Mouse (Mus musculus): ENCODE results near the gene Spg21. TPM values are rescaled to one million over a fixed set of nuclear protein-coding genes. Genes with fewer than 3 reads are reported as not detected.

Gene Spg21
- 13.5 and 15.4 TPM in 2 replicates for polyA plus RNA-seq (2012; rRNA removed)

DNA sequence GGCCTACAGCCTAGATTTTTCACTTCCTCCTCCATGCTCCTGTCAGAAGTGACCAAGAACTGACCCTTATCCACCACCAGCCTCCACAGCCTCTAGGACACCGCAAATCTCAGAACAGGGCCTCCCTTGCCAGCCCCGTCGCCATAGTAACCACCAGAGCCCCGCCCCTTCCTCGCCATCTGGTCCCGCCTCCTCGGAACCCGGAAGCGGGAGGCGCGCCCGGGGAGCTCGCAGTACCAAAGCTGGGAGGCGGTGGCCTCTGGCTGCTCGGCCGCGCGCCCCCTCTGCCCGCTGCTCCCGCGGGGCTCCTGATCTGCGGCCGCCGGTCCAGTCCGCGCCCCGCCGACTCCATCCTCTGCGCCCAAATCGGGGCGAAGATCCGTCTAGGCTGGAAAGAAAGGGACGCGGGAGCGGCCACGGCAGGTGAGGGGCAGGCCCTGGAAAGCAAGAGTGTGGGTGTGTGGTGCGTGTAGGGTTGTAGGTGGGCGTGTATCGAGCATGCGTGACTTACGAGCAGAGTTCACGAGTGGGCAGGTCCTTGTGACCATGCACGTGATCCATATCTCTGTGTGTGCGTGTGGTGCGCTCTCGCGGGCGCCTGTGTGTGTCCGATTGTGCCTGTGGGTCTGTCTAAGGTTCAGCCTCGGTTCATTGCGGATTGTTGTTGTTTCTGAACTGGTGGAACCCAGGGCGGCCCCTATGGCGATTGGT, at the start of gene Spg21:
Gene Spg21 (plus strand): TSS at position 216 of the 711 bp plus-strand sequence.
- WGBS: under 1% methylated on average over 53 of the region's 53 CpGs
- peak; percentile 77 for DNase-seq (ENCODE audit: low read depth, low spot score)

DNA sequence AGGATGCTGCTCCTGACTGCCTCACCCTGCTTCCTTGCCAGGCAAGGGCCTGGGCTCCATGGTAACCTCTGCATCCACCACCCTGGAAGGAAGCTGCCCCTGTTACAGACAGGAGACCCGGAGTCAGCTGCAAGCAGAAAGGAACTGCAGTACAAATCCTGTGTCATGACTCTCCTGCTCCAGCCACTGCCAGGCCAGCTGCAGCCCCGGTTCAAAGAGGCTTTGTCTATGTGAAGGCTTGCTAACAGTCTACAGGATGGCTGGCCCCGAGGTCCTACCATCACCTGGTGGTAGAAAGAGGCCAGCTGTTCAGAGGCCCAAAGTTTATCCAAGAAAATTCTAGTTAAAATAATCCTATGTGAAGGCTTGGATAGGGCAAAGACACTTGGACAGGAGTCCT, 49.4 kb upstream of the Spg21 start:
- WGBS: 69% methylated on average over 3 of the region's 3 CpGs
- DNase-seq (ENCODE audit: low read depth, low spot score): no peak

DNA sequence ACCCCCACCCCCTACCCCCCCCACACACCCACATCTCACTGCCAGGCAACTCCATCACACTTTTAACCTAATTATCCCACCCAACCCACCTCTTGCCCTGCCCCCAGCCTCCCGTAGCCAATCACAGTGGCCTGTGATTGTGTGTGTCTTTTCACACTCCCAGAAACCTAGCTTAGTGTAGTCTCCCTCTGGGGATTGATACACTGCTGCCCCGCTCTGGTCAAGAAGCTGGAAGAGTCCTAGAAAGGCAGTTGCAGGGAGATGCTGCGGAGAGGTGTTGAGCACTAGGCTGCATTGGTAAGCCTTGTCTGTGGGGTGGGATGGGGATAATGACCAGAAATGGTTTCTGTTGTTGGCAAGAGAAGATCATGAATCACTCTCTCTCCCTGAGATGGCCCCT, 43.0 kb upstream of the Spg21 start:
- DNase-seq (ENCODE audit: low read depth, low spot score): no peak
- WGBS: 79% methylated on average over 3 of the region's 3 CpGs

DNA sequence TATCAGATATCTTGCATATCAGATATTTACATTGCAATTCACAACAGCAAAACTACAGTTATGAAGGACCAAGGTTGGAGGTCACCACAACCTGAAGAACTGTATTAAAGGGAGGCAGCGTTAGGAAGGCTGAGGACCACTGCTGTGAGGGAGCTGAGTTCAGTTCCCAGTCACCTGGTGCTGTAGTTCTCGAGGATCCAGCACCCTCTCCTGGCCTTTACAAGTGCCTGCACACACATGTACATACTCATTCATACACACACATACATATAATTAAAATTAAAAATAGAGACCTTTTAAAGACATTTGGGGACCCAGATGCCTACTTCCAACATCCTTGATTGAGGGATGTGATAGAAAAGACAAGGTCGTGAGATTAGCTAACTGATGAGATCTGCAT, 41.1 kb upstream of the Spg21 start:
- no peak for DNase-seq (ENCODE audit: low read depth, low spot score)
- 87% methylated on average over 3 of the region's 3 CpGs for WGBS

DNA sequence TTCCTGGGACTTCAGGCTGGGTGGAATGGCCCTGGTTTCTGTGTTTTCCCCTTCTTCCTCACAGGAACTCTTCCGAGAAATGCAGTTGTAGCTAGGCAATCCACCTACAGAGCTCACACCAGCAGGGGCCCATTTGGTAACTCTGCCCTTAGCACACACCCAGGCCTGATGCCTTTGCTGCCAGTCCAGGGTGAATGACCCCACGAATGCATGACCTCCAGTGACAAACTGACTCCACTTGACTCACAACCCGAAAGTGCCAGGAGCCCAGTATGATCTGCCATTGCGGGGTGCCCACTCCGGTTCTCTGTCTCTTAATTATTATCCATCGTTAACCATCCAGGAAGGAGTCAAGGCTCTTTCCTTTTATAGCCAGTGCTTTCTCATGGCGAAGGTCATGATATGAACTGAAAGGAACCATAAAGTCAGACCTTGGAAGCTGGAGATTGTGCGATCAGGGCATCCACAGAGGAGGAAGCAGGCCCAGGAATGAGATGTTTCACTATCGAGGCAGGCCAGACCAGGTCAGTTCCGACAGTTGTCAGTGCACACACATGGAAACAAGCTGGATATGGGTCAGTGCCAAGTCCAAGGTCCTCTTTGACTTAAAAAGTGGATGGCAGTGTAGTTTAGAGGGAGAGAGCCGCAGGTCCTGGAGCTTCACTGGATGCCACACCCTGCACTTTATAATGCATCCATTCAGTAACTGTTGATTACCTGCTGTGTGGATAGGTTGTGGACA, 37.8 kb upstream of the Spg21 start, which contains the start of gene Slc51b:
Gene Slc51b (minus strand): TSS at position 196 of the 742 bp plus-strand sequence.
- WGBS: 31% methylated on average over 11 of the region's 11 CpGs
- peak; percentile 84 for DNase-seq (ENCODE audit: low read depth, low spot score)

DNA sequence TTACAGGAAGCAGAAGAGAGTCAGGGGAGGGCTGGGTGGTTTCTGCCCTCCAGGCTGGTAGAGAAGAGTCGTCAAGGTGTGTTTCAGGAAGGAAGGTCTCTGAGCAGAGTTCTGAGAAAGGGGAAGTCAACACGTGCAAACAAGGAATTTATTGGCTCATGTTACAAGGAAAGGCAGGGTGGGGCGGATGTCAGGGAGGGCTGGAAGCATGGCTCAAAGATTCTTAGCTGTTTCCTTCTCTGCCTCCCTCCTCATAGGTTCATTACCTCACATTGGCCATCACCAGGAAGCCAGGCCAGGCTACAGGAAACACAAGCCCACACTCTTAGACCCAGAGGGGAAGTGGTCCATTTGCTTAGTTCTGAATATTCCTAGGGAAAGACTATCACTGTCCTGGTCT, 36.4 kb upstream of the Spg21 start:
- peak; percentile 64 for DNase-seq (ENCODE audit: low read depth, low spot score)
- WGBS: 12% methylated on average over 3 of the region's 3 CpGs

DNA sequence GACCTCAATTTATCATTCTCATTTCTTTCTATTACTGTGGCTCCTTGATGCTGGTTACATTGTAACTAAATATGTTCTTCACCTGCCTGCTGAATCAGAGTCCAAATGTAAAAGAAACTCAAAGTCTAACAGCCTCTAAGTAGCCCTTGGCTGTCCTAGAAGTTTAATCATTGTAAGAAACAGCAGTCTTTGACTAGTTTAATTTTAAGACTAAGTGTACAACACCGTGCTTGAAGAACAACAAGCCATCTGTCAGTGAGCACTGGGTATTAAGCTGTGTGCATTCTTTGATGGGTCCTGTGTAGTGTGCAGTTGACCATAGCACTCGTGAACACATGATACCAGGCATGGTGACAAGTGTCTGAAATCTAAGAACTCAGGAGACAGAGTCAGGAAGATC, 33.2 kb upstream of the Spg21 start:
- WGBS: 30% methylated on average over 2 of the region's 2 CpGs
- no peak for DNase-seq (ENCODE audit: low read depth, low spot score)

DNA sequence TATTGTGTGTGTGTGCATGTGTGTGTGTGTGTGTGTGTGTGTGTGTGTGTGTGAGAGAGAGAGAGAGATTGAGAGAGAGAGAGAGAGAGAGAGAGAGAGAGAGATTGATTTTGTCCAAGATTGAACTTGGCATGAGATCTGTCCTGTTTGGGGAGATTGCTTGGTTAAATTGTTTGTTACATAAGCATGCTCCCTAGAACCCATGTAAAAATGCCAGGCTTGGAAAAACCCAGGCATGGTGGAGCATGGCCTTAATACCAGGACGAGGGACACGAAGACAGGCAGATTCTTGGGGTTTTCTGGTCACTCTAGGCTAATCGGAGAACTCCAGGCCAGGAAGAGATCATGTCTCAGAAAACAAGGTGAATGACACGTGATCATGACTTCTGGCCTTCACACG, 32.7 kb upstream of the Spg21 start:
- WGBS: 80% methylated on average over 5 of the region's 5 CpGs
- no peak for DNase-seq (ENCODE audit: low read depth, low spot score)

DNA sequence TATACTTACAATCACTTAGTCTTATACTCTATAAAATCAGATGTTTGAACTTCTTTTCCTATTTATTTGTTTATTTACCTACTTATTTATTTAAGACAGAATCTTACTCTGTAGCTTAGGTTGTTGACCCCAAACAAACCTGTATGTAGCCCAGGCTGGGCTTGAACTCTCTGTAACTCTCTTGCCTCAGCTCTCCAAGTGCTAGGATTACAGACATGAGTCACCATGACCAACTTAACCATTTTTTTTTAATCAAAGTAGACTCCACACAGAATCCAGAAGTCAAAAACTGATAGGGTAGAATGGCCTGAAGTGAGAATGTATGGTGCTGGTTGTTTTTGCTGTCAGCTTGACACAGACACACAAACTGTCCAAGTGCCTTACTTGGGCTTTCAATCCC, 30.3 kb upstream of the Spg21 start:
- no peak for DNase-seq (ENCODE audit: low read depth, low spot score)

DNA sequence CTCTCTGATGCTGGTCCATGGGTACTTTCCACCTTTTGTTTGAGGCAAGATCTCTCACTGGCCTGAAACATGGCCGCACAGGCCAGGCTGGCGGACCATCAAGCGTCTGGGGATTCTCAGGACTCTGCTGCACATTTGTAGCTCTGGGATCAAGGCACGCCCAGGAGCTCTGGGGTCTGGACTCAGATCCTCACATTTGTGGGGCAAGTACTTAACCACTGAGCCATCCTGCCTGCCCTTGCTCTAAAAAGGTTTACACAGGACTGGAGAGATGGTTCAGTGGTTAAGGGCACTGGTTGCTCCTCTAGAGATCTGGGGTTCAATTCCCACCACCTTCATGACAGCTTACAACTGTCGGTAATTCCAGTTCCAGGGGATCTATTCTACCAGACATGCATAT, 29.8 kb upstream of the Spg21 start:
- DNase-seq (ENCODE audit: low read depth, low spot score): no peak
- 92% methylated on average over 5 of the region's 5 CpGs for WGBS

DNA sequence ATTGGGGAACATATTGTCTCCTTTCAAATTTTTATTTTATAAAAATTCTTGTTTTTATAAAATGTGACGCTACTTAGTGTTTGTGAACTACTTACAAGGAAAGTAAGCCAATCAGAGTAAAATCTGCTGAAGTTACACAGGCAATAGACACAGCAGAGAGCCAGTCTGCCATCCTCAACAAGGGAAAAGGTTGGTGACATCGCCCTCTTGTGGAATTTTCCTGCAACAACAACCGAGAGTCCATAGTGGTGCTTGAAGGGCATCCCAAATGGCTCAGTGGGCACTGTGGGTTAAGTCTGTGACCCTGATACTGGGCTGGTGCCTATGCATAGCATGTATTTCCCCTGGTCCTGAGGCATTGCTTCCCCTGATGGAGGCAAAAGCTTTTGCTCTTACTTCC, 28.5 kb upstream of the Spg21 start:
- WGBS: 3% methylated on average over 3 of the region's 3 CpGs
- DNase-seq (ENCODE audit: low read depth, low spot score): peak; percentile 80

DNA sequence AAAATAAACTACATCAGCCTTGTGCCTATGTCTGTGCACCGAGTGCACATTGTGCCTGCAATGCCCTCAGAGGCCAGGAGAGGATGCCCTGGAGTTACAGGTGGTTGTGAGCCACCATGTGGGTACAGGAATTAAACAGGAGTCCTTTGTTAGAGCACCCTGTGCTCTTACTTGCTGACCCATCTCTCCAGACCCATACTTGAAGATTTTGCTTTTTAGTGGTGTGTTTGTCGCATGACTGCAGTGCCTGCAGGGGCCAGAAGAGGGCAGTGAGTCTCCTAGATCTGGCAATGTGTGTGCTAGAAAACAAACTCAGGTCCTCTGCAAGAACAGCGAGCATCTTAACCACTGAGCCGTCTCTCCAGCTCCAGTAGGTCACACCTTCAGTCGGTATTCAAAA, 26.6 kb upstream of the Spg21 start:
- 69% methylated on average over 5 of the region's 5 CpGs for WGBS
- DNase-seq (ENCODE audit: low read depth, low spot score): no peak

DNA sequence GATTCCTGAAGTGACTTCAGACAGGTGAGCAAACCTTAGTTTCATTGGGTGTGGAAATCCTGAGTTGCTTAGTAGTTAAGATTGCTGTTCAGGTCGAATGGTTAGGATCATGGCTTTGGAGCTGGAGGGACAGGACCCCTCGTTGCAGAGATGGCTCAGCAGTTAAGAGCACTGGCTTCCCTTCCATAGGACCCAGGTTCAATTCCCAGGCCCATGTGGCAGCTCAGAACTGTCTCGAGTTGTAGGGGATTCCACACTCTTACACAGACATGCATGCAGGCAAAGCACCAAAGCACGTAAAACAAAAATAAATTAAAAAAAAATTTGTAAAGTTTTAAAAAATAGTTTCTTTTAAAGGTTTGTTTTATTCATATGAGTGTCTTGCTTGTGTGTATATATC, 25.5 kb upstream of the Spg21 start:
- 60% methylated on average over 4 of the region's 4 CpGs for WGBS
- no peak for DNase-seq (ENCODE audit: low read depth, low spot score)

DNA sequence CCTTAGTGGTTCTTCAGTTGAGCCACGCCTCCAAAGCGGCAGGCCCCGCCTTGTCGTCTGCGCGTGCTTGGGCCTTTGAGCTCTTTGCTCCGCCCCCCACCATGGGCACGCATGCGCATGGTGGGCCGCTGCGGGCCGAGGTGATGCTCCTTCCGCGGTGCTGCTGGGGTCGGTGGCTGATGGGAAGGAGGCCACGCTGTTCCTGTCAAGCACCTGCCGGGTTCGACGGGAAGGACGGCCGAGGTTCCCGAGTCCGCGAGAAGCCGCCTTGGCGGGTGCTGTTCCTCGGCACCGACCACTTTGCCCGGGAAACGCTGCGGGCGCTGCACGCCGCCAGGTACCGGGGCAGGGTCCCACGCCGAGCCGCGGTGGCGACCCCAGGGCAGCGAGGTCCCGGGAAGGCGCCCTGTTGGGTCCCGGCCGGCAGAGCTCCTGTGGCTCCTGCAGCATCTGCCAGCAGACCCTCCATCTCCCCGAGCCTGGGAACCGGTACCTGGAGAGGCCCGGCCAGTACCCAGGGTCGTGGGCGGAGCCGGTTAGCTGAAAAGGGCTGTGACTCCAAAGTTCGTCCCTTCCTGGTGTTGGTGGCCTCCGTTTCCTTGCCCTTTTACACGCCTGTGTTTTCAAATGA, 25.0 kb upstream of the Spg21 start, which contains the start of gene Mtfmt:
Gene Mtfmt (plus strand): TSS at position 112 of the 631 bp plus-strand sequence.
- under 1% methylated on average over 54 of the region's 54 CpGs for WGBS
- DNase-seq (ENCODE audit: low read depth, low spot score): peak; percentile 90

DNA sequence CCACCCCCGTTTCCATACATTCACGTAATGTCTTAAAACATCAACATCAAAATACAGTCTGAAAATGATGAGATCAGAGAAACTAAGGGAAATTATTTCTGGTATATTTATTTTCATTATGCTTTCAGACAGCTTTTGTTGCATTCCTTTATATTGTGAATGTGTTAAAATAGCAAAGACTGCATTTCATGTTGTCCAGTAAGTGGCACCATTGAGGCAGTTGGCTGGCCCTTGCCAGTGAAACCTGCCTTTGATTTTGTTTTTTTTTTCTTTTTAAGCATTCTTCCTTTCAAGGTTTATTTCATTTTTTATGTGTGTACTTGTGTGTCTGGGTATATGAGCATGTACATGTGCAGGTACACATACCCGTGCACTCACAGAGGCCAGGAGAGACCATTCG, 16.1 kb upstream of the Spg21 start:
- no peak for DNase-seq (ENCODE audit: low read depth, low spot score)
- WGBS: 95% methylated on average over 4 of the region's 4 CpGs

DNA sequence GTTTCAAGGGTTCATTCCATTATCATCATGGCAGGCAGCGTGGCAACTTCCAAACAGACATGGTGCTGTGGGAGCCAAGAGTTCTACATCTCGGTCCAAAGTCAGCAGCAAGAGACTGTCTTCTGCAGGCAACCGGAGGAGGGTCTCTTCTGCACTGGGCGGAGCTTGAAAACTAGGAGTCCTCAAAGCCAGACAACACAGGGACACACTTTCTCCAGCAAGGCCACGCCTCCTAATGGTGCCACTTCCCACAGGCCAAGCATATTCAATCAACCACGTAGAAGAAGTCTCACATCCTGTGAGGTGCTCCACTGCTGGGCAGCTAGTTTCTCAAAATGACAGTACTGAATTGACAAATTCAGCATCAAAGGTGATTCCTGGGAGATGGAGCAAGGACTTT, 12.8 kb upstream of the Spg21 start:
- WGBS: 92% methylated on average over 6 of the region's 6 CpGs
- DNase-seq (ENCODE audit: low read depth, low spot score): no peak

DNA sequence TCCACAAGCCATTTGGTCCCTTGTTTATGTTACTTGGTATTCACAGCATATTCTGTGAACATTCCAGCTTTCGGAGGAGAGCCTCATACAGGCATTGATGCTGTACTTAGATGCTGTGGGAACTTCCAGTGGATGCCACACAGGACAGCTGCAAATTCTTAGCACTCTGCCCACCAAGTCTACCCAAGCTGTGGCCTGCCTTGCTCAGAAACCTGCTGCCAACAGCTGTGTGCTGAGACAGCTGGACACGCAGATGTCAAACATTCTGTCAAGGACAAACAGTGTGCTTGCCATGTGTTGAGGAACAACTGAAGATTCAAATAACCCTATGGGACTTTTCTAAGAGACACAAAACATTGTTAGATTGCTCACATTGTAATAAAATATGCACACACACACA, 1.8 kb upstream of the Spg21 start:
- 75% methylated on average over 2 of the region's 2 CpGs for WGBS
- DNase-seq (ENCODE audit: low read depth, low spot score): no peak

DNA sequence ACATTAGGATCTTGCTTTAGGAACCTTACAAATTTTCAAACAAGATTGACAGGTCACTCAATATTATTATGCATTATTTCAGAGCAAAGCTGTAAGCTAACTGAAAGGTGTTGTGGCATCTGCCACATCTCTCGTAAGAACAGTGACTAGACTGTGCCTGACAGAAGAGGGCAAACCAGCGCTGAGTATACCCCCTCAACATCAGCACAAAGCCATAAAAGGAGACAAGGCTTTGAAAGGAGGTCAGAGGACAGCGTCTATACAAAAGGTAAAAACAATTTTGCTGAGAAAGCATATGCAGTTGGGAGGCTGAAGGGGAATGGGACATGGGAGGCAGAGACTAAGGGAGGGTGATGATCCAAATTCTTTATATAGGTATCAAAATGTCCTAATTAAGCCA, 549 bp upstream of the Spg21 start:
- 59% methylated on average over 3 of the region's 3 CpGs for WGBS
- DNase-seq (ENCODE audit: low read depth, low spot score): no peak

DNA sequence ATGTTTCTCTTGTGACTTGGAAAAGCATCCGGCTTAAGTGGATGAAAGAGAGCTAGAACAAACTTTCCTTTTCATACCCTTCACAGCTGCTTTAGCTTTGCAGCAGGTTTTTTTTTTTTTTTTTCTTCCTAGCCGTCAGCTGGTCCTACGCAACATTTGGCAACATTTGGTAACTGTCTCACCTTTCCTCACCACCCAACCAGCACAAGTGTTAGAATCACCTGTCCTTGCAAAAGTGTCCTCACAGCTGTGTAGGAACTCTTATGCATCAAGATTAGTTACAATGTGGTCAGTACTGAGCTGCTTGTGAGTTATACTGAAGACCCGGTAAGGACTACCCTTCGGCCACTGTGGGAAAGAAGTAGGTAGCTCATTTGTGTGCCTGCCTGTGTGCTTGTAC, 1.8 kb downstream of the Spg21 start:
- WGBS: 79% methylated on average over 5 of the region's 5 CpGs
- DNase-seq (ENCODE audit: low read depth, low spot score): no peak

DNA sequence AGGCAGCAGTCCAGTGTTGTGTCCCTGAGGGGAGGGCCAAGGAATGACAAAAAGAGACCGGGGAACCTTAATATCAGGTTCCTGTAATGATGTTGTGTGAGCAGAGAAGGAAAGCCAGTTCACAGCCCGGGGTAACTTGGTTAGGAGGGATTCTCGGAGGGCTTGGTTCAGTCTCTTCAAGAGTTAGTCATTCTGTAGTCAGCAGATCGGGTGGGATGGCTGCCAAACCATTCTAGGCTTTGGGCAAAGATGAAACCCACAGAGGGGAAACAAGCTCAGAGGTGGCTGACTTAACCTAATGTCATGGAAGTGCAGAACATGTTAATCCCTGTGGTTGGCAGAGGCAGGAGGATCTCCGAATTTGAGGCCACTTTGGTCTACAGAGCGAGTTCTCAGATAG, 3.4 kb downstream of the Spg21 start:
- DNase-seq (ENCODE audit: low read depth, low spot score): no peak

DNA sequence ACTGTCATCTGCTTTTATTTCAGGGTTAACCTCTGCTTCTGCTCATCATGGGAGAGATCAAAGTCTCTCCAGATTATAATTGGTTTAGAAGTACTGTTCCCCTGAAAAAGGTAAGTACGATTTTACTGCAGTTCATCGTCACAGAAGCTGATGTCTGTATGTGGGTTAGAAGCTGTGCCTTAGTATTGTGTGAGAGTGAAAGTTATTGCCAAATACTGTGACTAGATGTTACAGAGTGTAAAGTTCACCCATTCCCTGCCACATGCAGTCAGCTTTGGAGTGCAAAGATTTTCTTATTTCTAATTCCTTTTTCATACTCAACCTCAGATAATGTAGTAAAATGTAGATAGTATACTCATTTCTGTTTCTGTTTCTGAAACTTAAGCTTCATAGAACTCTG, 4.5 kb downstream of the Spg21 start:
- no peak for DNase-seq (ENCODE audit: low read depth, low spot score)
- 79% methylated on average over 2 of the region's 2 CpGs for WGBS

More for the DNA sequence above, 3.4 kb downstream of the Spg21 start:
- 82% methylated on average over 6 of the region's 6 CpGs for WGBS
